Mouse (Mus musculus) cerebellum, postnatal 4 days (tissue): ENCODE results near the gene Fgfr2.

Source experiments
- DNase-seq, 2 experiments: peaks; one replicate each; pipeline ENCODE4 v3.0.0; 2022; ENCODE audit warnings: low spot score in 2 of 2, mixed read lengths in 1 of 2

Fgfr2 gene

GRCm38 (mm10) chr7:131556541-131557271 is 1566.4 kb downstream of the Fgfr2 start:
- DNase-seq = no peak

- no peak for DNase-seq
Measured at GRCm38 (mm10) chr7:131556116-131556515, 1567.0 kb downstream of the Fgfr2 start.

GRCm38 (mm10) chr7:131555301-131556081 is 1567.7 kb downstream of the Fgfr2 start:
- DNase-seq = no peak

- no peak for DNase-seq
Measured at GRCm38 (mm10) chr7:131554341-131555180, 1568.6 kb downstream of the Fgfr2 start.

- no peak for DNase-seq
Measured at GRCm38 (mm10) chr7:131553771-131554175, 1569.4 kb downstream of the Fgfr2 start.

GRCm38 (mm10) chr7:131552781-131553180 is 1570.4 kb downstream of the Fgfr2 start:
- DNase-seq = no peak

GRCm38 (mm10) chr7:131551931-131552741 is 1571.0 kb downstream of the Fgfr2 start:
- DNase-seq = no peak

- DNase-seq = no peak
Measured at GRCm38 (mm10) chr7:131551471-131551870, 1571.7 kb downstream of the Fgfr2 start.

GRCm38 (mm10) chr7:131548473-131548872 is 1574.7 kb downstream of the Fgfr2 start, which contains the start of gene Hmx2:
Gene Hmx2, plus strand, starts transcription at chr7:131548773.
- DNase-seq = no peak

- DNase-seq = no peak
Measured at GRCm38 (mm10) chr7:131547481-131547880, 1575.7 kb downstream of the Fgfr2 start.

GRCm38 (mm10) chr7:131546423-131546822 is 1576.7 kb downstream of the Fgfr2 start:
- no peak for DNase-seq

- DNase-seq = no peak
Measured at GRCm38 (mm10) chr7:131545701-131546385, 1577.3 kb downstream of the Fgfr2 start.

GRCm38 (mm10) chr7:131544871-131545270 is 1578.3 kb downstream of the Fgfr2 start:
- no peak for DNase-seq

GRCm38 (mm10) chr7:131543623-131544481 is 1579.3 kb downstream of the Fgfr2 start:
- DNase-seq = no peak

- no peak for DNase-seq
Measured at GRCm38 (mm10) chr7:131542872-131543622, 1580.1 kb downstream of the Fgfr2 start.

- DNase-seq = no peak
Measured at GRCm38 (mm10) chr7:131542115-131542871, 1580.9 kb downstream of the Fgfr2 start, which contains the start of gene Hmx3. Gene Hmx3, plus strand, starts transcription at chr7:131542867.

GRCm38 (mm10) chr7:131541184-131542114 is 1581.7 kb downstream of the Fgfr2 start:
- no peak for DNase-seq
